Mouse (Mus musculus) erythroid progenitor cell, adult 5-6 weeks (primary cell): ENCODE measurements around the gene Psmd13. TPM values are rescaled to one million over a fixed set of nuclear protein-coding genes. Genes with fewer than 3 reads are reported as not detected.
A peak's percentile ranks its signal among the peaks of the same experiment; 100 is the strongest.

Experiments used
- ATAC-seq: replicated peaks from 2 replicates; pipeline ENCODE4 v1.8.0; 2016; ENCODE audit warnings: moderate number of reproducible peaks, mild to moderate bottlenecking, moderate TSS enrichment, inconsistent platforms; ENCODE audit not compliant: poor library complexity, low FRiP score, severe bottlenecking
- total RNA-seq, 2 experiments: library from RNA; stranded (forward) in 1 of 2; stranded (reverse) in 1 of 2; fragments of 150-400 nt in 1 of 2; fragments of 186-747, 209-891 nt in 1 of 2; gene quantifications; 2 replicates each; pipeline versions ENCODE4 v1.2.3 to v1.2.4; 2015 to 2017; ENCODE audit warnings: low replicate concordance in 2 of 2

The Psmd13 gene
- total RNA-seq, 2 experiments from 2014 or later = 74.2 to 162 TPM

DNA sequence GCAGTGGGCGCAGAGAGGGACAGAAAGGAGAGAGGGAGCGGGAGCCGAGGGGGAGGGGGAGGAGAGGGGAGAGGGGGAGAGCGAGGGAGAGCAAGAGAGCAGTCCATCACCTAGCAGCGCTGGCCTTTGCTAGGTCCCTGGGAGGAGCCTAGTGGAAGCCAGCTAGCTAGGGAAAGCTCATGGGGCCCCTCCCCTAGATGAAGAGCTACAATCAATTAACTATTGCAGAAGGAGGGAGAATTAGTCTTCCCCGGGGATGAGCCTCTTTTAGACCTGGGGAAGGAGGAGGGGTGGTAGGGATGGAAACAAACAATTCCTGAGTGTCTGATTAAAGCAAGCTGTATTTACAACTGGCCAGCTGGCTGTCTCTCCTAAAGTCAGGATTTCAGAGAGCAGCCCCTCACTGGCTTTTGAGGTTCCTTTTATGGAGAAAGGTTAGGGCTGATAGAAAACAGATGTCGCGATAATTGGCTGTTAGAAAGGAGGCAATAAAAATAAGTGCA lies 58.0 kb downstream of the Psmd13 start:
- no peak for ATAC-seq

DNA sequence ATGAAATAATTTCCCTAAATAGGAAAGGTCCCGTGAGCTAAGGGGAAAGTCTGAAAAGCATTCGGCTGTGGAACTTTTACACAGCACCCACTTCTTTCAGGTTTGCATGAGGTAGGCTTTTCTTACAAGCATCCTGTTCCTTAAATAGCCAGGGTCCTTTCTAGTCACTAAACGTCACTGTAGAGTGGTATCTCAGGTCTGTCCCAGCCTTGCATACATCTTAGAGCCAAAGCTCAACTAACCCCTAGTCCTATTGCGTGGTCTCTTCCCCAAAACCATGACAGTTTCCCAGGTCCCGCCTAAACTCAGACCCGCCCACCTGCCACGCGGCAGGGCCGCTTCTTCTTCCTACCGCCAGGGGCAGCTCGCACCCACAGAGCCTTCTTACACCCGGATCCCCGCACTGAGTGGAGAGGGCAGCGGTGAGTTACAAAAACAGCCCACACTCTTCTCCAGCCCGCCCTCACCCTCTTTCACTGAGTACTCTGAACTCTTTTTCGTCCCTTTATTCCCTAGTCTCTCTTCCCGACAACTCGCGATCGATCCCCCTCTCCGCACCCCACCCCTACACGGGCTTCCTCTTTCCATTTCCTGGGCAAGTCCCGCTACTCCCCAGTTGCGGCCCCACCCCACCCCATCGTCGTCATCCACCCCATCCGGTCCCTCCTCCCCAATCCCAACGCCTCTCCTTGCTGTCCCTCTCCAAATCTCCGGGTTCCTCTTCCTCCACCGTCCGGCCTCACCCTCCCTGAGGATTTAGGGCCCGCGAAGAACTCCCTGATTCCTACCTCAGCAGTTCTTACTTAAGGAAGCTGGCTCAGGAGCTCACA lies 59.7 kb downstream of the Psmd13 start, which contains the start of gene Pgghg:
TSS of gene Pgghg (plus strand) at position 170 of the 830 bp plus-strand sequence.
- ATAC-seq = peak; percentile 93

GRCm38 (mm10) chr7:140942341-140942740 lies 60.6 kb downstream of the Psmd13 start:
- no peak for ATAC-seq

DNA sequence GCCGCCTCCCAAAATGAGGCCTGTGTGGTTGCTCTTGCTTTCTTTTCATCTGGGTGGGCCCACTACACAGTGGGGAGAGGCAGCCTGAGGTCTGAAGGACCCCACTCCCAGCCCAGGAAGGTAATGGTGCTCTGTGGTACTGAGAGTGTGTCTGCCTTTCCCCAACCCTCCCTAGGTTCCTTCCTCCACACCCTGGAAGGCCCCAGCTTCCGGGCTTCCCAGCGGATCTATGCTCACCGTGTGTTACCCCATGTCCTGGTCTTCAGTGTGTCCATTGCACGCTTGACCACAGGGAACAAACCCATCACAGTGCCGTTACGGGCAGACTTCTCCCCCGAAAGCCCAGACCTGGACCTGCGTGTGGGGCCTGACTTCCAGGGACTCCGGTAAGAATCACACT lies 61.0 kb downstream of the Psmd13 start:
- ATAC-seq = no peak

- ATAC-seq = no peak
Measured at GRCm38 (mm10) chr7:140943356-140943755, 61.6 kb downstream of the Psmd13 start.

DNA sequence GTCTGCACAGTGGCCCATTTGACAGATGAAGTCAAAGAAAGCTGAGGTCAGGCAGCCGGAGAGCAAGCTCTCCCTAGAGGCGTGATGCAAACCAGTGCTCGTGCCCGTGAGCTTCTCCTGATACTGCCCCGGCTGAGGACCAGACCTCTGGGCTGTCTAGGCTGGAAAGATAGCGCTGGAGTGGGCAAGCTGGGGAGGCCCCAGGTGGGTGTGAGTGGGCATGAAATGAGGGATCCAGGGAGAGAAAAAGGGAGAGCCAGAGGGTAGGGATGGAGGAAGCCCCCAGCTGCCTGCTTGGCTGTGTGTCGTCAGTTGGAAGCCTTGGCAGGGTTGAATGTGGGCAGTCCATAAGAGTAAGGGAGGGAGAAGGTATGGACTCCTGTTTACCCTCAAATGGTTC lies 62.5 kb downstream of the Psmd13 start:
- no peak for ATAC-seq

GRCm38 (mm10) chr7:140945247-140945646 lies 63.5 kb downstream of the Psmd13 start:
- no peak for ATAC-seq

DNA sequence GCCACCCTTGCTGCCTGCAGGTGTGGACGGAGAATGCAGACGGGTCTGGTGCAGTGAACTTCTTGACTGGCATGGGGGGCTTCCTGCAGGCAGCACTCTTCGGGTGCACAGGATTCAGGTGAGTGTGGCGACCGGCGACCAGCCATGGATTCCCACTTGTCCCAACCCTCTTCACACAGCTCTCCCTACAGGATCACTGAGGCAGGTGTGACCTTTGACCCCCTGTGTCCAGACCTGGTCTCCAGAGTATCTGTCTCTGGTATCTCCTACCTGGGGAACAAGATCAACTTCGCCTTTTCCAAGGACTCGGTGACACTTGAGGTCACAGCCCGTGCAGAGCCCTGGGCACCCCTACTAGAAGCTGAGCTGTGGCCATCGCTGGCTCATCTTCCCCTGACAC lies 64.5 kb downstream of the Psmd13 start:
- no peak for ATAC-seq

DNA sequence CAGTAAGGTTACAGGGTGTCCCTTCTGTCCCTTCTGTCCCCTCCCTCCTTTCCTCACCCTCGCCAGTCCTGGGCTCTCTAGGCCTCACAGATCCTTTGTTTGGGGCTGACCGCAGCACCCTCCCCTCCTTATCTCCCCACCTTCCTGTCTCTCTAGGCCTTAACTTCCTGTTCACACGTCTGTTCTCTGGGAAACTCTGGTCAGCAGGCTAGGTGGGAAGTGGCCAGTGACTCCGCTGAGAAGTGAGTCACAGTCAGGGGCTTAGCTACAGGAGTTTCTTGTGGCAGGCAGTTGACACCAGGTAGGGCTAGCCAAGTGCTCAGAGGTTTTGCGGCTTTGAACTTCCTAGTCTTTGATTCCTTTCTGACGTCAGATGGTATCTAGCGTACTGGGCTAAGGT lies 65.2 kb downstream of the Psmd13 start:
- ATAC-seq = no peak

DNA sequence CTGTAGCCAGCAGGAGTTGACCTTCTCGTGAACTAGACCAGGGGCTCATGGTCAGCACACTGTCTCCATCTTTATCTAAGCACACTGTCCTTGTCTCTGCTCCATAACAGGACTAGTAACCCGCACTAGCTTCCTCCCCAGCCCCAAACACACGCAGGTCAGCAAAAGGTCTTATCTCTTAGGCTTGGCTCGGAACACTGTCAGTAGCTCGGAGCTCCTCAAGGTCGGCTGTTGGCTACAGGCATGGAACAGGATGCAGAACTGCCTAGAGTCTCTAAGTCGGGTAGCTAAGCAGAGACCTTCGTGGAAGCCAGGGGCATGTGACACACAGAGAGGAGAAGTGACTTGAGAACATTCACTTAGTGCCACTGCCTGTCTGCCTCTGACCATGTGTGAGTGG lies 66.4 kb downstream of the Psmd13 start:
- no peak for ATAC-seq

Other genes starting within 250 kb of the Psmd13 start
- not detected in 2 replicates for gene Olfr53, start 235.5 kb upstream of the Psmd13 start, total RNA-seq (2015; ENCODE audit: low replicate concordance)
- gene Olfr53, start 235.5 kb upstream of the Psmd13 start, total RNA-seq (2017; ENCODE audit: low replicate concordance) = not detected in 2 replicates
- gene Olfr539, start 222.0 kb upstream of the Psmd13 start, total RNA-seq (2015; ENCODE audit: low replicate concordance) = not detected in 2 replicates
- not detected in 2 replicates for gene Olfr539, start 222.0 kb upstream of the Psmd13 start, total RNA-seq (2017; ENCODE audit: low replicate concordance)
- gene Olfr45, start 200.0 kb upstream of the Psmd13 start, total RNA-seq (2015; ENCODE audit: low replicate concordance) = not detected in 2 replicates
- gene Olfr45, start 200.0 kb upstream of the Psmd13 start, total RNA-seq (2017; ENCODE audit: low replicate concordance) = not detected in 2 replicates
- gene Olfr541, start 184.7 kb upstream of the Psmd13 start, total RNA-seq (2015; ENCODE audit: low replicate concordance) = not detected in 2 replicates
- gene Olfr541, start 184.7 kb upstream of the Psmd13 start, total RNA-seq (2017; ENCODE audit: low replicate concordance) = not detected in 2 replicates
- gene Cyp2e1, start 118.2 kb upstream of the Psmd13 start, total RNA-seq (2015; ENCODE audit: low replicate concordance) = not detected in 2 replicates
- not detected in 2 replicates for gene Cyp2e1, start 118.2 kb upstream of the Psmd13 start, total RNA-seq (2017; ENCODE audit: low replicate concordance)
- 1.8 TPM in 1 of 2 replicates, not detected in the other for gene Syce1, start 94.1 kb upstream of the Psmd13 start, total RNA-seq (2015; ENCODE audit: low replicate concordance)
- gene Syce1, start 94.1 kb upstream of the Psmd13 start, total RNA-seq (2017; ENCODE audit: low replicate concordance) = not detected in 2 replicates
- gene Zfp941, start 59.8 kb upstream of the Psmd13 start, total RNA-seq (2015; ENCODE audit: low replicate concordance) = 0.36 TPM in 1 of 2 replicates, not detected in the other
- gene Zfp941, start 59.8 kb upstream of the Psmd13 start, total RNA-seq (2017; ENCODE audit: low replicate concordance) = not detected in 2 replicates
- gene Urah, start 47.0 kb upstream of the Psmd13 start, total RNA-seq (2015; ENCODE audit: low replicate concordance) = not detected in 2 replicates
- not detected in 2 replicates for gene Urah, start 47.0 kb upstream of the Psmd13 start, total RNA-seq (2017; ENCODE audit: low replicate concordance)
- not detected in 2 replicates for gene Scgb1c1, start 36.4 kb upstream of the Psmd13 start, total RNA-seq (2015; ENCODE audit: low replicate concordance)
- gene Scgb1c1, start 36.4 kb upstream of the Psmd13 start, total RNA-seq (2017; ENCODE audit: low replicate concordance) = not detected in 2 replicates
- gene Odf3, start 34.2 kb upstream of the Psmd13 start, total RNA-seq (2015; ENCODE audit: low replicate concordance) = not detected in 2 replicates
- not detected in 2 replicates for gene Odf3, start 34.2 kb upstream of the Psmd13 start, total RNA-seq (2017; ENCODE audit: low replicate concordance)
- gene Gm45785, start 25.6 kb upstream of the Psmd13 start, total RNA-seq (2015; ENCODE audit: low replicate concordance) = not detected in 2 replicates
- 2.8 TPM in 1 of 2 replicates, not detected in the other for gene Gm45785, start 25.6 kb upstream of the Psmd13 start, total RNA-seq (2017; ENCODE audit: low replicate concordance)
- 19.1 and 49.5 TPM in 2 replicates for gene Ric8a, start 25.0 kb upstream of the Psmd13 start, total RNA-seq (2015; ENCODE audit: low replicate concordance)
- 12.1 and 22.2 TPM in 2 replicates for gene Ric8a, start 25.0 kb upstream of the Psmd13 start, total RNA-seq (2017; ENCODE audit: low replicate concordance)
- gene Bet1l, start 24.4 kb upstream of the Psmd13 start, total RNA-seq (2015; ENCODE audit: low replicate concordance) = 7.6 and 9.2 TPM in 2 replicates
- 9.0 and 9.4 TPM in 2 replicates for gene Bet1l, start 24.4 kb upstream of the Psmd13 start, total RNA-seq (2017; ENCODE audit: low replicate concordance)
- 14.4 and 16.3 TPM in 2 replicates for gene Sirt3, start 341 bp downstream of the Psmd13 start, total RNA-seq (2015; ENCODE audit: low replicate concordance)
- 6.5 and 13.5 TPM in 2 replicates for gene Sirt3, start 341 bp downstream of the Psmd13 start, total RNA-seq (2017; ENCODE audit: low replicate concordance)
- gene Cox8b, start 18.5 kb downstream of the Psmd13 start, total RNA-seq (2015; ENCODE audit: low replicate concordance) = not detected in 2 replicates
- gene Cox8b, start 18.5 kb downstream of the Psmd13 start, total RNA-seq (2017; ENCODE audit: low replicate concordance) = not detected in 2 replicates
- gene Nlrp6, start 38.9 kb downstream of the Psmd13 start, total RNA-seq (2015; ENCODE audit: low replicate concordance) = not detected in 2 replicates
- gene Nlrp6, start 38.9 kb downstream of the Psmd13 start, total RNA-seq (2017; ENCODE audit: low replicate concordance) = not detected in 2 replicates
- gene Pgghg, start 59.4 kb downstream of the Psmd13 start, total RNA-seq (2015; ENCODE audit: low replicate concordance) = 0.72 TPM in 1 of 2 replicates, not detected in the other
- gene Pgghg, start 59.4 kb downstream of the Psmd13 start, total RNA-seq (2017; ENCODE audit: low replicate concordance) = 0.90 and 1.3 TPM in 2 replicates
- not detected in 2 replicates for gene Ifitm5, start 68.3 kb downstream of the Psmd13 start, total RNA-seq (2015; ENCODE audit: low replicate concordance)
- not detected in 2 replicates for gene Ifitm5, start 68.3 kb downstream of the Psmd13 start, total RNA-seq (2017; ENCODE audit: low replicate concordance)
- gene Gm45717, start 74.0 kb downstream of the Psmd13 start, total RNA-seq (2015; ENCODE audit: low replicate concordance) = not detected in 2 replicates
- gene Gm45717, start 74.0 kb downstream of the Psmd13 start, total RNA-seq (2017; ENCODE audit: low replicate concordance) = not detected in 2 replicates
- 61.6 and 73.4 TPM in 2 replicates for gene Ifitm2, start 74.0 kb downstream of the Psmd13 start, total RNA-seq (2015; ENCODE audit: low replicate concordance)
- 14.5 and 51.7 TPM in 2 replicates for gene Ifitm2, start 74.0 kb downstream of the Psmd13 start, total RNA-seq (2017; ENCODE audit: low replicate concordance)
- 31.0 TPM in 1 of 2 replicates, not detected in the other for gene Ifitm1, start 85.3 kb downstream of the Psmd13 start, total RNA-seq (2015; ENCODE audit: low replicate concordance)
- 0.90 and 20.6 TPM in 2 replicates for gene Ifitm1, start 85.3 kb downstream of the Psmd13 start, total RNA-seq (2017; ENCODE audit: low replicate concordance)
- 156 and 271 TPM in 2 replicates for gene Ifitm3, start 128.8 kb downstream of the Psmd13 start, total RNA-seq (2015; ENCODE audit: low replicate concordance)
- gene Ifitm3, start 128.8 kb downstream of the Psmd13 start, total RNA-seq (2017; ENCODE audit: low replicate concordance) = 73.5 and 106 TPM in 2 replicates
- 172 and 212 TPM in 2 replicates for gene Ifitm6, start 136.0 kb downstream of the Psmd13 start, total RNA-seq (2015; ENCODE audit: low replicate concordance)
- gene Ifitm6, start 136.0 kb downstream of the Psmd13 start, total RNA-seq (2017; ENCODE audit: low replicate concordance) = 65.6 and 95.9 TPM in 2 replicates
- gene Gm17387, start 147.2 kb downstream of the Psmd13 start, total RNA-seq (2015; ENCODE audit: low replicate concordance) = not detected in 2 replicates
- gene Gm17387, start 147.2 kb downstream of the Psmd13 start, total RNA-seq (2017; ENCODE audit: low replicate concordance) = not detected in 2 replicates
- not detected in 2 replicates for gene B4galnt4, start 179.1 kb downstream of the Psmd13 start, total RNA-seq (2015; ENCODE audit: low replicate concordance)
- 0.26 TPM in 1 of 2 replicates, not detected in the other for gene B4galnt4, start 179.1 kb downstream of the Psmd13 start, total RNA-seq (2017; ENCODE audit: low replicate concordance)
- 4.3 TPM in 1 of 2 replicates, not detected in the other for gene Pkp3, start 196.2 kb downstream of the Psmd13 start, total RNA-seq (2015; ENCODE audit: low replicate concordance)
- gene Pkp3, start 196.2 kb downstream of the Psmd13 start, total RNA-seq (2017; ENCODE audit: low replicate concordance) = 0.91 and 1.3 TPM in 2 replicates
- 4.2 and 10.5 TPM in 2 replicates for gene Sigirr, start 218.6 kb downstream of the Psmd13 start, total RNA-seq (2015; ENCODE audit: low replicate concordance)
- 1.5 TPM in 1 of 2 replicates, not detected in the other for gene Sigirr, start 218.6 kb downstream of the Psmd13 start, total RNA-seq (2017; ENCODE audit: low replicate concordance)
- not detected in 2 replicates for gene Ano9, start 235.8 kb downstream of the Psmd13 start, total RNA-seq (2015; ENCODE audit: low replicate concordance)
- not detected in 2 replicates for gene Ano9, start 235.8 kb downstream of the Psmd13 start, total RNA-seq (2017; ENCODE audit: low replicate concordance)
- 278 and 380 TPM in 2 replicates for gene Ptdss2, start 240.4 kb downstream of the Psmd13 start, total RNA-seq (2015; ENCODE audit: low replicate concordance)
- 309 and 327 TPM in 2 replicates for gene Ptdss2, start 240.4 kb downstream of the Psmd13 start, total RNA-seq (2017; ENCODE audit: low replicate concordance)